In the genomic region with DNA sequence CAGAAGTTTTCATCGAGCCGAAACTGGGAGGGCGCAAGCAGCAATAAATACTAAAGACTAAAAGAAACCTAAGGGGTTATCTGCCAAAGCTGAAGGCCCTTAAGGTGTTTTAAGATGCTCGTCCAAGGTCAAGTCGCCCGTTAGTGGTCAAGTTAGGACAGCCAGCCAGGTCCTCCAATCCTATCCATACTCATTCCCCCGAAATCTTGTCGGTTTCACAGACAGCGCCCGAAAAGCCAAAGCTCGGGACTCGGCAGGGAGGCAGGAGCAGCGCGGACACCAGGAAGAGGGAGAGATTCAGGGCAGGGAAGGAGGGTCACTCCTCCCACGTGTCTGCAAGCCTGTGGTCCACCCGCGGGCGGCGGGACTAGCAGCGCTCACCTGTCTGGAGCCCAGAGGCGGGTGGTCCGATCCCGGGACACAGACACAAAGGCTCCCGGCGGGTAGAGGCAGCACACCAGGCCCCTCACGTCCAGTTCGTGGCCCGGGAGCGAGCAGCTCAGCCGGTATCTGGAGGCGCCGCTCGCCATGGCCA, we compare ENCODE assay signal across 7 mouse cellular contexts. TPM values are rescaled to one million over a fixed set of nuclear protein-coding genes. Genes with fewer than 3 reads are reported as not detected.
DNase-seq lines count a peak whose midpoint lies in the region; ATAC-seq lines count a peak whose summit lies in the region.

No protein-coding gene starts in this region.

- peak overlapping the region; percentile 38 for H3K4me2 ChIP-seq in neural tube, embryonic 11.5 days (ENCODE audit: low read depth)
- peak overlapping the region; percentile 80 for H3K4me2 ChIP-seq in embryonic facial prominence, embryonic 13.5 days
- peak overlapping the region; percentile 77 for H3K4me2 ChIP-seq in intestine, embryonic 14.5 days (ENCODE audit: low read length)
- H3K4me2 ChIP-seq in midbrain, embryonic 12.5 days (replicated peaks): peak overlapping the region; percentile 59

- H3K4me1 ChIP-seq in neural tube, embryonic 11.5 days (ENCODE audit: control insufficient read depth, insufficient read depth, low read length): 0 out of 2 replicates have a peak, but pooled peaks cover 3% of the 10 kb centered on the region
- H3K4me1 ChIP-seq in embryonic facial prominence, embryonic 13.5 days: peaks cover 17% of the 10 kb centered on the region
- peaks cover 11% of the 10 kb centered on the region for H3K4me1 ChIP-seq in intestine, embryonic 14.5 days (replicated peaks; ENCODE audit: control insufficient read depth, insufficient read depth, low read length)
- H3K4me1 ChIP-seq in midbrain, embryonic 12.5 days: peaks cover 23% of the 10 kb centered on the region

- H3K27me3 ChIP-seq in neural tube, embryonic 11.5 days (ENCODE audit: control insufficient read depth, insufficient read depth, low read length): no peaks in the 10 kb centered on the region
- no peaks in the 10 kb centered on the region for H3K27me3 ChIP-seq in embryonic facial prominence, embryonic 13.5 days
- no peaks in the 10 kb centered on the region for H3K27me3 ChIP-seq in intestine, embryonic 14.5 days (replicated peaks; ENCODE audit: control insufficient read depth, insufficient read depth, low read length)
- no peaks in the 10 kb centered on the region for H3K27me3 ChIP-seq in midbrain, embryonic 12.5 days

- H3K36me3 ChIP-seq in neural tube, embryonic 11.5 days (ENCODE audit: control insufficient read depth, insufficient read depth, low read length): no peaks in the 10 kb centered on the region
- no peaks in the 10 kb centered on the region for H3K36me3 ChIP-seq in embryonic facial prominence, embryonic 13.5 days
- no peaks in the 10 kb centered on the region for H3K36me3 ChIP-seq in intestine, embryonic 14.5 days (ENCODE audit: control insufficient read depth, insufficient read depth, low read length)
- no peaks in the 10 kb centered on the region for H3K36me3 ChIP-seq in midbrain, embryonic 12.5 days

- ATAC-seq in neural tube, embryonic 11.5 days (ENCODE audit: insufficient read depth, low FRiP score, low TSS enrichment): no peak; the same call in 1 of the 2 replicates
- no peak for ATAC-seq in embryonic facial prominence, embryonic 13.5 days (ENCODE audit: insufficient number of reproducible peaks, insufficient read depth, low FRiP score, low TSS enrichment, low read depth)
- no peak; the same call in 1 of the 2 replicates for ATAC-seq in intestine, embryonic 14.5 days (replicated peaks; ENCODE audit: low FRiP score, low TSS enrichment, low read depth)
- ATAC-seq in midbrain, embryonic 12.5 days (ENCODE audit: low FRiP score, low read depth): peak; percentile 87; the same call in 1 of the 2 replicates

- DNase-seq in neural tube, embryonic 11.5 days (ENCODE audit: low spot score): no peak
- DNase-seq in neural tube, embryonic 10.5 days (ENCODE audit: extremely low spot score, low spot score): no peak
- DNase-seq in intestine, embryonic 14.5 days (ENCODE audit: low spot score): peak; percentile 91
- no peak for DNase-seq in ovary, postnatal 36 days (ENCODE audit: low spot score)
- DNase-seq in left cerebral cortex, adult 8-10 months (ENCODE audit: low spot score in 2 of 2): no peak

- H3K27ac ChIP-seq in neural tube, embryonic 11.5 days (ENCODE audit: low read depth, low read length): peak overlapping the region; percentile 87
- H3K27ac ChIP-seq in embryonic facial prominence, embryonic 13.5 days: peak overlapping the region; percentile 88
- H3K27ac ChIP-seq in intestine, embryonic 14.5 days (ENCODE audit: low read depth): peak overlapping the region; percentile 92
- peak overlapping the region; percentile 91 for H3K27ac ChIP-seq in midbrain, embryonic 12.5 days (replicated peaks)

- WGBS in neural tube, embryonic 11.5 days: under 1% methylated on average over 33 of the region's 33 CpGs
- under 1% methylated on average over 33 of the region's 33 CpGs for WGBS in embryonic facial prominence, embryonic 13.5 days
- under 1% methylated on average over 33 of the region's 33 CpGs for WGBS in intestine, embryonic 14.5 days
- WGBS in midbrain, embryonic 12.5 days: under 1% methylated on average over 32 of the region's 33 CpGs

- H3K4me3 ChIP-seq in neural tube, embryonic 11.5 days (ENCODE audit: low read depth, low read length): peak overlapping the region; percentile 93
- peak overlapping the region; percentile 66 for H3K4me3 ChIP-seq in embryonic facial prominence, embryonic 13.5 days
- peak overlapping the region; percentile 96 for H3K4me3 ChIP-seq in intestine, embryonic 14.5 days (ENCODE audit: low read depth, low read length)
- peak overlapping the region; percentile 95 for H3K4me3 ChIP-seq in midbrain, embryonic 12.5 days

- H3K9ac ChIP-seq in neural tube, embryonic 11.5 days (ENCODE audit: low read length): peak overlapping the region; percentile 95
- peak overlapping the region; percentile 96 for H3K9ac ChIP-seq in embryonic facial prominence, embryonic 13.5 days
- H3K9ac ChIP-seq in intestine, embryonic 14.5 days (ENCODE audit: low read length): peak overlapping the region; percentile 95
- H3K9ac ChIP-seq in midbrain, embryonic 12.5 days (replicated peaks): peak overlapping the region; percentile 93

- H3K9me3 ChIP-seq in neural tube, embryonic 11.5 days (ENCODE audit: control insufficient read depth, low read length): no peaks in the 10 kb centered on the region
- no peaks in the 10 kb centered on the region for H3K9me3 ChIP-seq in embryonic facial prominence, embryonic 13.5 days
- no peaks in the 10 kb centered on the region for H3K9me3 ChIP-seq in intestine, embryonic 14.5 days (ENCODE audit: control insufficient read depth, low read length)
- H3K9me3 ChIP-seq in midbrain, embryonic 12.5 days: no peaks in the 10 kb centered on the region

RNA-seq across cellular contexts. Expression of gene Plaa, which starts 0.5 kb away (rescaled TPM):
- polyA plus RNA-seq in neural tube, embryonic 11.5 days (2014; fragmentation: Nextera tagmentation; extraction: Ambion mirVana): 97.4 and 99.0 TPM in 2 replicates
- 67.1 and 68.3 TPM in 2 replicates for polyA plus RNA-seq in embryonic facial prominence, embryonic 13.5 days (2015; fragmentation: Nextera tagmentation; extraction: Ambion mirVana)
- polyA plus RNA-seq in intestine, embryonic 14.5 days (2014; fragmentation: Nextera tagmentation; extraction: Ambion mirVana): 63.9 and 67.2 TPM in 2 replicates
- polyA plus RNA-seq in midbrain, embryonic 12.5 days (2016; fragmentation: Nextera tagmentation; extraction: Ambion mirVana): 95.1 and 101 TPM in 2 replicates
- total RNA-seq in left cerebral cortex, adult 8-10 months (2022): 10 to 100 TPM; 40.1 to 43.2 (median 43.0) TPM

RNA-seq across cellular contexts. Expression of gene Ift74, which starts 11.7 kb away (rescaled TPM):
- polyA plus RNA-seq in neural tube, embryonic 11.5 days (2014; fragmentation: Nextera tagmentation; extraction: Ambion mirVana): 57.2 and 58.2 TPM in 2 replicates
- 45.6 and 48.7 TPM in 2 replicates for polyA plus RNA-seq in embryonic facial prominence, embryonic 13.5 days (2015; fragmentation: Nextera tagmentation; extraction: Ambion mirVana)
- polyA plus RNA-seq in intestine, embryonic 14.5 days (2014; fragmentation: Nextera tagmentation; extraction: Ambion mirVana): 24.2 and 26.2 TPM in 2 replicates
- polyA plus RNA-seq in midbrain, embryonic 12.5 days (2016; fragmentation: Nextera tagmentation; extraction: Ambion mirVana): 57.4 and 66.5 TPM in 2 replicates
- 10 to 100 TPM; 20.9 to 24.4 (median 23.4) TPM for total RNA-seq in left cerebral cortex, adult 8-10 months (2022)

RNA-seq across cellular contexts. Expression of gene Caap1, which starts 46.0 kb away (rescaled TPM):
- polyA plus RNA-seq in neural tube, embryonic 11.5 days (2014; fragmentation: Nextera tagmentation; extraction: Ambion mirVana): 25.8 and 29.5 TPM in 2 replicates
- polyA plus RNA-seq in embryonic facial prominence, embryonic 13.5 days (2015; fragmentation: Nextera tagmentation; extraction: Ambion mirVana): 23.7 and 25.6 TPM in 2 replicates
- 17.2 and 19.3 TPM in 2 replicates for polyA plus RNA-seq in intestine, embryonic 14.5 days (2014; fragmentation: Nextera tagmentation; extraction: Ambion mirVana)
- polyA plus RNA-seq in midbrain, embryonic 12.5 days (2016; fragmentation: Nextera tagmentation; extraction: Ambion mirVana): 37.7 and 39.2 TPM in 2 replicates
- 1 to 10 TPM; 7.6 to 9.2 (median 9.0) TPM for total RNA-seq in left cerebral cortex, adult 8-10 months (2022)

RNA-seq across cellular contexts. Expression of gene Gm10306, which starts 46.2 kb away (rescaled TPM):
- polyA plus RNA-seq in neural tube, embryonic 11.5 days (2014; fragmentation: Nextera tagmentation; extraction: Ambion mirVana): not detected in 2 replicates
- polyA plus RNA-seq in embryonic facial prominence, embryonic 13.5 days (2015; fragmentation: Nextera tagmentation; extraction: Ambion mirVana): not detected in 2 replicates
- polyA plus RNA-seq in intestine, embryonic 14.5 days (2014; fragmentation: Nextera tagmentation; extraction: Ambion mirVana): not detected in 2 replicates
- polyA plus RNA-seq in midbrain, embryonic 12.5 days (2016; fragmentation: Nextera tagmentation; extraction: Ambion mirVana): 0.88 TPM in 1 of 2 replicates, not detected in the other
- total RNA-seq in left cerebral cortex, adult 8-10 months (2022): not detected

RNA-seq across cellular contexts. Expression of gene Lrrc19, which starts 47.4 kb away (rescaled TPM):
- 0.64 and 0.89 TPM in 2 replicates for polyA plus RNA-seq in neural tube, embryonic 11.5 days (2014; fragmentation: Nextera tagmentation; extraction: Ambion mirVana)
- 1.2 and 1.3 TPM in 2 replicates for polyA plus RNA-seq in embryonic facial prominence, embryonic 13.5 days (2015; fragmentation: Nextera tagmentation; extraction: Ambion mirVana)
- polyA plus RNA-seq in intestine, embryonic 14.5 days (2014; fragmentation: Nextera tagmentation; extraction: Ambion mirVana): 0.46 and 0.47 TPM in 2 replicates
- 0.89 and 1.1 TPM in 2 replicates for polyA plus RNA-seq in midbrain, embryonic 12.5 days (2016; fragmentation: Nextera tagmentation; extraction: Ambion mirVana)
- not detected for total RNA-seq in left cerebral cortex, adult 8-10 months (2022)
